Mouse (Mus musculus) hindbrain, embryonic 13.5 days (tissue): ENCODE results near the gene Tbc1d22a. TPM values are rescaled to one million over a fixed set of nuclear protein-coding genes. Genes with fewer than 3 reads are reported as not detected.

Experiments used
- ATAC-seq: fragments of 200-750 bp; cut with Nextera tagmentation; 2 replicates; pipeline ENCODE4 v1.8.0; 2017; ENCODE audit warnings: moderate TSS enrichment; ENCODE audit not compliant: low FRiP score
- H3K27ac ChIP-seq: fragments of 300-500 bp; sonication (generic); 2 replicates; pipeline ENCODE4 v1.5.1; 2015; ENCODE audit warnings: inconsistent platforms, mild to moderate bottlenecking, moderate library complexity
- H3K27me3 ChIP-seq: fragments of 300-500 bp; sonication (generic); 2 replicates; pipeline ENCODE4 v1.6.1; 2015; ENCODE audit warnings: mild to moderate bottlenecking, inconsistent platforms
- H3K36me3 ChIP-seq: fragments of 300-500 bp; sonication (generic); 2 replicates; pipeline ENCODE4 v1.6.1; 2015; ENCODE audit warnings: mild to moderate bottlenecking, inconsistent platforms
- H3K4me1 ChIP-seq: fragments of 300-500 bp; sonication (generic); replicated peaks from 2 replicates; pipeline ENCODE4 v1.6.1; 2015; ENCODE audit warnings: inconsistent platforms
- H3K4me2 ChIP-seq: fragments of 300-500 bp; sonication (generic); 2 replicates; pipeline ENCODE4 v1.6.1; 2015; ENCODE audit warnings: inconsistent platforms, mild to moderate bottlenecking, moderate library complexity
- H3K4me3 ChIP-seq: fragments of 300-500 bp; sonication (generic); 2 replicates; pipeline ENCODE4 v1.5.1; 2015; ENCODE audit warnings: mild to moderate bottlenecking, inconsistent platforms
- H3K9ac ChIP-seq: fragments of 300-500 bp; sonication (generic); 2 replicates; pipeline ENCODE4 v1.6.1; 2015; ENCODE audit warnings: mild to moderate bottlenecking, inconsistent platforms
- H3K9me3 ChIP-seq: fragments of 300-500 bp; sonication (generic); 2 replicates; pipeline ENCODE4 v1.6.1; 2016; ENCODE audit warnings: inconsistent platforms
- WGBS: fragments of 180-500 bp; shearing (Covaris S2); methylation state at CpG from one replicate; pipeline ENCODE4 v1.1.7; 2015; 5-methylcytosine and 5-hydroxymethylcytosine counted together
- polyA plus RNA-seq: library from polyadenylated mRNA; unstranded; fragments of >200 nt; fragmentation: Nextera tagmentation; extraction: Ambion mirVana; gene quantifications from 2 replicates; pipeline ENCODE4 v1.2.1, GENCODE M21; 2015

Tbc1d22a gene
- polyA plus RNA-seq, 1 experiment from 2014 or later, result 12.1 TPM

GRCm38 (mm10) chr15:86231831-86232512 is 17.7 kb downstream of the Tbc1d22a start:
- H3K4me1 ChIP-seq, result peaks cover 22% of the 10 kb centered on the region
- H3K36me3 ChIP-seq, result peaks cover 12% of the 10 kb centered on the region; the same call in 1 of the 2 replicates
- H3K27me3 ChIP-seq, result no peaks in the 10 kb centered on the region
- ATAC-seq, result no peak
- no peak overlapping the region for H3K27ac ChIP-seq
- no peak overlapping the region for H3K9ac ChIP-seq
- no peak overlapping the region for H3K4me3 ChIP-seq
- no peaks in the 10 kb centered on the region for H3K9me3 ChIP-seq
- WGBS, result 53% methylated on average over 7 of the region's 7 CpGs
- no peak overlapping the region for H3K4me2 ChIP-seq

- H3K4me3 ChIP-seq, result no peak overlapping the region
- peaks cover 21% of the 10 kb centered on the region for H3K4me1 ChIP-seq
- ATAC-seq, result no peak
- H3K9me3 ChIP-seq, result no peaks in the 10 kb centered on the region
- H3K36me3 ChIP-seq, result peaks cover 21% of the 10 kb centered on the region; the same call in 1 of the 2 replicates
- H3K27ac ChIP-seq, result no peak overlapping the region
- H3K4me2 ChIP-seq, result no peak overlapping the region
- 88% methylated on average over 5 of the region's 5 CpGs for WGBS
- H3K9ac ChIP-seq, result no peak overlapping the region
- no peaks in the 10 kb centered on the region for H3K27me3 ChIP-seq
Measured at GRCm38 (mm10) chr15:86234001-86234400, 19.7 kb downstream of the Tbc1d22a start.

GRCm38 (mm10) chr15:86234517-86235441 is 20.5 kb downstream of the Tbc1d22a start:
- Histone ChIP-seq H3K4me3 (no peak overlapping the region), H3K4me1 (peaks cover 15% of the 10 kb centered on the region), H3K9me3 (no peaks in the 10 kb centered on the region), H3K36me3 (peaks cover 21% of the 10 kb centered on the region; the same call in 1 of the 2 replicates), H3K27ac (no peak overlapping the region), H3K27me3 (no peaks in the 10 kb centered on the region), H3K4me2 (no peak overlapping the region), H3K9ac (no peak overlapping the region)
- no peak for ATAC-seq
- WGBS, result 87% methylated on average over 22 of the region's 22 CpGs

GRCm38 (mm10) chr15:86236252-86236651 is 22.0 kb downstream of the Tbc1d22a start:
- Histone ChIP-seq H3K4me1 (peaks cover 11% of the 10 kb centered on the region), H3K27me3 (no peaks in the 10 kb centered on the region), H3K4me3 (no peak overlapping the region), H3K27ac (no peak overlapping the region), H3K9ac (no peak overlapping the region), H3K4me2 (no peak overlapping the region), H3K36me3 (peaks cover 30% of the 10 kb centered on the region), H3K9me3 (no peaks in the 10 kb centered on the region)
- WGBS, result 49% methylated on average over 4 of the region's 4 CpGs
- ATAC-seq, result no peak

- Histone ChIP-seq H3K4me2 (no peak overlapping the region), H3K9me3 (no peaks in the 10 kb centered on the region), H3K36me3 (peaks cover 30% of the 10 kb centered on the region), H3K4me3 (no peak overlapping the region), H3K27me3 (no peaks in the 10 kb centered on the region), H3K9ac (no peak overlapping the region), H3K4me1 (no peaks in the 10 kb centered on the region), H3K27ac (no peak overlapping the region)
- WGBS, result 90% methylated on average over 3 of the region's 3 CpGs
- no peak for ATAC-seq
Measured at GRCm38 (mm10) chr15:86238076-86238475, 23.8 kb downstream of the Tbc1d22a start.

GRCm38 (mm10) chr15:86239068-86239467 is 24.8 kb downstream of the Tbc1d22a start:
- Histone ChIP-seq H3K36me3 (peaks cover 30% of the 10 kb centered on the region), H3K9ac (no peak overlapping the region), H3K27ac (no peak overlapping the region), H3K27me3 (no peaks in the 10 kb centered on the region), H3K4me1 (no peaks in the 10 kb centered on the region), H3K4me2 (no peak overlapping the region), H3K9me3 (no peaks in the 10 kb centered on the region), H3K4me3 (no peak overlapping the region)
- 93% methylated on average over 6 of the region's 6 CpGs for WGBS
- ATAC-seq, result no peak

- Histone ChIP-seq H3K9me3 (no peaks in the 10 kb centered on the region), H3K4me3 (no peak overlapping the region), H3K9ac (no peak overlapping the region), H3K4me1 (no peaks in the 10 kb centered on the region), H3K4me2 (no peak overlapping the region), H3K36me3 (peaks cover 30% of the 10 kb centered on the region), H3K27me3 (no peaks in the 10 kb centered on the region), H3K27ac (no peak overlapping the region)
- no peak for ATAC-seq
- WGBS, result 27% methylated on average over 10 of the region's 10 CpGs
Measured at GRCm38 (mm10) chr15:86239801-86240200, 25.5 kb downstream of the Tbc1d22a start.

GRCm38 (mm10) chr15:86243708-86244107 is 29.4 kb downstream of the Tbc1d22a start:
- H3K4me1 ChIP-seq, result no peaks in the 10 kb centered on the region
- H3K27ac ChIP-seq, result no peak overlapping the region
- H3K9me3 ChIP-seq, result no peaks in the 10 kb centered on the region
- no peak overlapping the region for H3K4me3 ChIP-seq
- no peaks in the 10 kb centered on the region for H3K27me3 ChIP-seq
- H3K36me3 ChIP-seq, result peaks cover 20% of the 10 kb centered on the region
- H3K4me2 ChIP-seq, result no peak overlapping the region
- 41% methylated on average over 8 of the region's 8 CpGs for WGBS
- no peak for ATAC-seq
- H3K9ac ChIP-seq, result no peak overlapping the region

GRCm38 (mm10) chr15:86244380-86244779 is 30.1 kb downstream of the Tbc1d22a start:
- no peak overlapping the region for H3K9ac ChIP-seq
- no peaks in the 10 kb centered on the region for H3K9me3 ChIP-seq
- peaks cover 20% of the 10 kb centered on the region for H3K36me3 ChIP-seq
- H3K4me3 ChIP-seq, result no peak overlapping the region
- H3K27ac ChIP-seq, result no peak overlapping the region
- H3K4me1 ChIP-seq, result no peaks in the 10 kb centered on the region
- no peak for ATAC-seq
- 91% methylated on average over 2 of the region's 2 CpGs for WGBS
- no peaks in the 10 kb centered on the region for H3K27me3 ChIP-seq
- H3K4me2 ChIP-seq, result no peak overlapping the region

- peaks cover 11% of the 10 kb centered on the region for H3K36me3 ChIP-seq
- no peaks in the 10 kb centered on the region for H3K27me3 ChIP-seq
- H3K4me1 ChIP-seq, result peaks cover 13% of the 10 kb centered on the region
- peak; percentile 59 for ATAC-seq
- no peaks in the 10 kb centered on the region for H3K9me3 ChIP-seq
- H3K9ac ChIP-seq, result no peak overlapping the region
- H3K27ac ChIP-seq, result no peak overlapping the region
- no peak overlapping the region for H3K4me2 ChIP-seq
- no peak overlapping the region for H3K4me3 ChIP-seq
- 61% methylated on average over 9 of the region's 9 CpGs for WGBS
Measured at GRCm38 (mm10) chr15:86250269-86250668, 36.0 kb downstream of the Tbc1d22a start.

GRCm38 (mm10) chr15:86252130-86252529 is 37.9 kb downstream of the Tbc1d22a start:
- Histone ChIP-seq H3K4me2 (no peak overlapping the region), H3K4me1 (peaks cover 21% of the 10 kb centered on the region), H3K27ac (no peak overlapping the region), H3K27me3 (no peaks in the 10 kb centered on the region), H3K36me3 (no peaks in the 10 kb centered on the region), H3K4me3 (no peak overlapping the region), H3K9me3 (no peaks in the 10 kb centered on the region), H3K9ac (no peak overlapping the region)
- ATAC-seq, result no peak

GRCm38 (mm10) chr15:86252684-86253083 is 38.4 kb downstream of the Tbc1d22a start:
- ATAC-seq, result no peak
- Histone ChIP-seq H3K4me3 (no peak overlapping the region), H3K9me3 (no peaks in the 10 kb centered on the region), H3K27me3 (no peaks in the 10 kb centered on the region), H3K4me2 (no peak overlapping the region), H3K9ac (no peak overlapping the region), H3K36me3 (no peaks in the 10 kb centered on the region), H3K4me1 (peaks cover 21% of the 10 kb centered on the region), H3K27ac (no peak overlapping the region)
- 66% methylated on average over 4 of the region's 4 CpGs for WGBS
